ENCODE assay signal across 9 mouse cellular contexts in genomic region chr11:46258207-46258606, GRCm38 (mm10). TPM values are rescaled to one million over a fixed set of nuclear protein-coding genes. Genes with fewer than 3 reads are reported as not detected.
DNase-seq lines count a peak whose midpoint lies in the region; ATAC-seq and TF ChIP-seq lines count a peak whose summit lies in the region.
"Had no signal": no experiment of that assay in that cellular context is flagged by ENCODE, and none has a peak within 500 bp of the region (broad histone marks: within the 10 kb centered on the region; RNA-seq: fewer than 3 reads in every experiment).

No protein-coding gene starts in this region.

- H3K4me2 ChIP-seq in kidney, embryonic 16.5 days (replicated peaks; ENCODE audit: low read depth, low read length): no peak overlapping the region
- H3K4me2 ChIP-seq in embryonic facial prominence, embryonic 11.5 days (ENCODE audit: low read depth, low read length): no peak overlapping the region
- H3K4me2 ChIP-seq in stomach, postnatal 0 days (replicated peaks; ENCODE audit: low read depth): no peak overlapping the region
- H3K4me2 ChIP-seq: lung, embryonic 15.5 days had no signal

- peaks cover 3% of the 10 kb centered on the region; the same call in 1 of the 2 replicates for H3K9me3 ChIP-seq in kidney, embryonic 16.5 days (ENCODE audit: low read length)
- H3K9me3 ChIP-seq in embryonic facial prominence, embryonic 11.5 days (replicated peaks; ENCODE audit: control insufficient read depth, low read length): no peaks in the 10 kb centered on the region
- H3K9me3 ChIP-seq in stomach, postnatal 0 days (ENCODE audit: control insufficient read depth, low read length): no peaks in the 10 kb centered on the region
- H3K9me3 ChIP-seq: lung, embryonic 15.5 days had no signal

- H3K4me3 ChIP-seq in kidney, embryonic 16.5 days (ENCODE audit: low read length): no peak overlapping the region
- no peak overlapping the region for H3K4me3 ChIP-seq in embryonic facial prominence, embryonic 11.5 days (ENCODE audit: low read depth, low read length)
- no peak overlapping the region for H3K4me3 ChIP-seq in stomach, postnatal 0 days (ENCODE audit: low read depth, low read length)
- H3K4me3 ChIP-seq: lung, embryonic 15.5 days had no signal

- H3K9ac ChIP-seq in kidney, embryonic 16.5 days (replicated peaks; ENCODE audit: low read length): no peak overlapping the region
- no peak overlapping the region for H3K9ac ChIP-seq in embryonic facial prominence, embryonic 11.5 days (replicated peaks; ENCODE audit: low read length)
- H3K9ac ChIP-seq in stomach, postnatal 0 days (ENCODE audit: low read length): no peak overlapping the region
- H3K9ac ChIP-seq: lung, embryonic 15.5 days had no signal

- TF ChIP-seq EP300 in stomach, postnatal 0 days (optimal IDR thresholded peaks at IDR 0.05): no peak

- DNase-seq in adrenal gland, postnatal 36 days: peak; percentile 36 to 49
- no peak for DNase-seq in adrenal gland, postnatal 4 days (ENCODE audit: low spot score in 2 of 2)
- peak; percentile 56 for DNase-seq in kidney, postnatal 10 days
- DNase-seq in B cell, adult 2 months: peak; percentile 26 to 36
- DNase-seq in embryonic facial prominence, embryonic 11.5 days (ENCODE audit: low spot score): peak; percentile 39
- peak; percentile 43 for DNase-seq in stomach, postnatal 0 days (ENCODE audit: low spot score)
- no peak for DNase-seq in left cerebral cortex, adult 11 months (ENCODE audit: low spot score)

- peak; percentile 75 for TF ChIP-seq CTCF in stomach, postnatal 0 days (IDR thresholded peaks at IDR 0.05; ENCODE audit: low read depth)

- H3K4me1 ChIP-seq in kidney, embryonic 16.5 days (ENCODE audit: insufficient read depth, low read length): no peaks in the 10 kb centered on the region
- no peaks in the 10 kb centered on the region for H3K4me1 ChIP-seq in embryonic facial prominence, embryonic 11.5 days (ENCODE audit: control insufficient read depth, insufficient read depth, low read length)
- no peaks in the 10 kb centered on the region for H3K4me1 ChIP-seq in stomach, postnatal 0 days (replicated peaks; ENCODE audit: control insufficient read depth, insufficient read depth)
- H3K4me1 ChIP-seq: lung, embryonic 15.5 days had no signal

- H3K27me3 ChIP-seq in kidney, embryonic 16.5 days (ENCODE audit: insufficient read depth, low read length): no peaks in the 10 kb centered on the region
- H3K27me3 ChIP-seq in embryonic facial prominence, embryonic 11.5 days (ENCODE audit: control insufficient read depth, insufficient read depth, low read length): no peaks in the 10 kb centered on the region
- no peaks in the 10 kb centered on the region for H3K27me3 ChIP-seq in stomach, postnatal 0 days (ENCODE audit: control insufficient read depth, insufficient read depth, low read length)
- H3K27me3 ChIP-seq: lung, embryonic 15.5 days had no signal

- ATAC-seq in kidney, embryonic 16.5 days (ENCODE audit: low FRiP score, low TSS enrichment): no peak
- ATAC-seq in embryonic facial prominence, embryonic 11.5 days (replicated peaks; ENCODE audit: insufficient number of reproducible peaks, low FRiP score, low TSS enrichment, low read depth): no peak
- ATAC-seq in stomach, postnatal 0 days (ENCODE audit: low FRiP score, low TSS enrichment): no peak

- 76% methylated on average over 4 of the region's 4 CpGs for WGBS in kidney, embryonic 16.5 days
- 71% methylated on average over 4 of the region's 4 CpGs for WGBS in embryonic facial prominence, embryonic 11.5 days
- WGBS in stomach, postnatal 0 days: 74% methylated on average over 4 of the region's 4 CpGs

- no peak overlapping the region for H3K27ac ChIP-seq in kidney, embryonic 16.5 days (ENCODE audit: low read length)
- no peak overlapping the region for H3K27ac ChIP-seq in embryonic facial prominence, embryonic 11.5 days (replicated peaks; ENCODE audit: low read depth, low read length)
- no peak overlapping the region for H3K27ac ChIP-seq in stomach, postnatal 0 days (replicated peaks)
- H3K27ac ChIP-seq: lung, embryonic 15.5 days had no signal

- peaks cover 12% of the 10 kb centered on the region for H3K36me3 ChIP-seq in kidney, embryonic 16.5 days (ENCODE audit: insufficient read depth, low read length)
- H3K36me3 ChIP-seq in embryonic facial prominence, embryonic 11.5 days (replicated peaks; ENCODE audit: control insufficient read depth, insufficient read depth, low read depth, low read length): no peaks in the 10 kb centered on the region
- H3K36me3 ChIP-seq in stomach, postnatal 0 days (ENCODE audit: control insufficient read depth, insufficient read depth, low read length): no peaks in the 10 kb centered on the region
- H3K36me3 ChIP-seq: lung, embryonic 15.5 days had no signal

RNA-seq across cellular contexts. Expression of gene Fndc9, which starts 22.9 kb away (rescaled TPM):
- total RNA-seq in adrenal gland, postnatal 36 days (2021): not detected
- total RNA-seq in adrenal gland, postnatal 4 days (2021): not detected
- polyA plus RNA-seq in kidney, embryonic 16.5 days (2015; fragmentation: Nextera tagmentation; extraction: Ambion mirVana): 0.09 TPM in 1 of 2 replicates, not detected in the other
- polyA plus RNA-seq in embryonic facial prominence, embryonic 11.5 days (2014; fragmentation: Nextera tagmentation; extraction: Ambion mirVana): 0.24 and 0.26 TPM in 2 replicates
- 6.9 and 8.2 TPM in 2 replicates for polyA plus RNA-seq in stomach, postnatal 0 days (2015; fragmentation: Nextera tagmentation; extraction: Ambion mirVana)

RNA-seq across cellular contexts. Expression of gene Cyfip2, which starts 54.5 kb away (rescaled TPM):
- total RNA-seq in adrenal gland, postnatal 36 days (2021): 10 to 100 TPM; 84.0 to 88.8 TPM
- total RNA-seq in adrenal gland, postnatal 4 days (2021): 10 to 100 TPM; 55.8 to 56.7 TPM
- polyA plus RNA-seq in kidney, embryonic 16.5 days (2015; fragmentation: Nextera tagmentation; extraction: Ambion mirVana): 17.7 and 18.1 TPM in 2 replicates
- 16.8 and 23.0 TPM in 2 replicates for polyA plus RNA-seq in embryonic facial prominence, embryonic 11.5 days (2014; fragmentation: Nextera tagmentation; extraction: Ambion mirVana)
- 2.8 and 3.0 TPM in 2 replicates for polyA plus RNA-seq in stomach, postnatal 0 days (2015; fragmentation: Nextera tagmentation; extraction: Ambion mirVana)

Comparison
In these comparisons a context has a peak if more than half of its experiments do, and no peak if none do; other contexts are left out.
1. DNase-seq: peak in adrenal gland, postnatal 36 days (2 of 2), kidney, postnatal 10 days (single experiment), B cell, adult 2 months (2 of 2), embryonic facial prominence, embryonic 11.5 days (single experiment) and stomach, postnatal 0 days (single experiment); none in adrenal gland, postnatal 4 days (0 of 2) and left cerebral cortex, adult 11 months (single experiment).